Mouse (Mus musculus): Measurements from ENCODE around the gene Tubb5.

- TF ChIP-seq POLR2A (IDR thresholded peaks at IDR 0.05; ENCODE audit: insufficient read depth, low read depth, low read length) = no peak
- TF ChIP-seq CTCF (IDR thresholded peaks at IDR 0.05; ENCODE audit: insufficient read depth, low read depth, low read length) = no peak
Measured at GRCm38 (mm10) chr17:35843514-35843913, 5.4 kb upstream of the Tubb5 start.

All from olfactory bulb, adult 2 months (tissue).